Mouse (Mus musculus) embryonic facial prominence, embryonic 14.5 days (tissue): ENCODE measurements around the gene Etfb. TPM values are rescaled to one million over a fixed set of nuclear protein-coding genes. Genes with fewer than 3 reads are reported as not detected.

Experiments used
- ATAC-seq: fragments of 200-750 bp; cut with Nextera tagmentation; 2 replicates; pipeline ENCODE4 v1.8.0; 2017; ENCODE audit warnings: low read depth, moderate number of reproducible peaks, moderate TSS enrichment
- DNase-seq: peaks from one replicate; pipeline ENCODE4 v3.0.0-alpha.2; 2015; ENCODE audit warnings: low spot score
- H3K27ac ChIP-seq: fragments of 300-500 bp; sonication (generic); replicated peaks from 2 replicates; pipeline ENCODE4 v1.5.1; 2014; ENCODE audit warnings: low read depth, mild to moderate bottlenecking, low read length, moderate library complexity
- H3K27me3 ChIP-seq: fragments of 300-500 bp; sonication (generic); replicated peaks from 2 replicates; pipeline ENCODE4 v1.6.1; 2014; ENCODE audit warnings: low read length; ENCODE audit not compliant: control insufficient read depth, insufficient read depth
- H3K36me3 ChIP-seq: fragments of 300-500 bp; sonication (generic); 2 replicates; pipeline ENCODE4 v1.6.1; 2014; ENCODE audit warnings: low read length, mixed read lengths; ENCODE audit not compliant: control insufficient read depth, insufficient read depth
- H3K4me1 ChIP-seq: fragments of 300-500 bp; sonication (generic); 2 replicates; pipeline ENCODE4 v1.6.1; 2014; ENCODE audit warnings: antibody characterized with exemption, low read length; ENCODE audit not compliant: control insufficient read depth, insufficient read depth
- H3K4me2 ChIP-seq: fragments of 300-500 bp; sonication (generic); 2 replicates; pipeline ENCODE4 v1.6.1; 2014; ENCODE audit warnings: low read depth, mild to moderate bottlenecking, low read length, moderate library complexity, mixed read lengths
- H3K4me3 ChIP-seq: fragments of 300-500 bp; sonication (generic); 2 replicates; pipeline ENCODE4 v1.5.1; 2014; ENCODE audit warnings: low read depth, mild to moderate bottlenecking, low read length
- H3K9ac ChIP-seq: fragments of 300-500 bp; sonication (generic); 2 replicates; pipeline ENCODE4 v1.6.1; 2014; ENCODE audit warnings: low read depth, mild to moderate bottlenecking, low read length, moderate library complexity, mixed read lengths
- H3K9me3 ChIP-seq: fragments of 300-500 bp; sonication (generic); 2 replicates; pipeline ENCODE4 v1.6.1; 2016; ENCODE audit warnings: low read length; ENCODE audit not compliant: control insufficient read depth
- WGBS: fragments of 180-500 bp; shearing (Covaris S2); extraction: QIAGEN DNeasy Blood & Tissue Kit; methylation state at CpG from one replicate; pipeline ENCODE4 v1.1.7; 2014; 5-methylcytosine and 5-hydroxymethylcytosine counted together
- polyA plus RNA-seq: library from polyadenylated mRNA; unstranded; fragments of >200 nt; fragmentation: Nextera tagmentation; extraction: Ambion mirVana; gene quantifications from 2 replicates; pipeline ENCODE4 v1.2.1, GENCODE M21; 2014

Gene Etfb
- polyA plus RNA-seq, 1 experiment from 2014 or later = 298 TPM

DNA sequence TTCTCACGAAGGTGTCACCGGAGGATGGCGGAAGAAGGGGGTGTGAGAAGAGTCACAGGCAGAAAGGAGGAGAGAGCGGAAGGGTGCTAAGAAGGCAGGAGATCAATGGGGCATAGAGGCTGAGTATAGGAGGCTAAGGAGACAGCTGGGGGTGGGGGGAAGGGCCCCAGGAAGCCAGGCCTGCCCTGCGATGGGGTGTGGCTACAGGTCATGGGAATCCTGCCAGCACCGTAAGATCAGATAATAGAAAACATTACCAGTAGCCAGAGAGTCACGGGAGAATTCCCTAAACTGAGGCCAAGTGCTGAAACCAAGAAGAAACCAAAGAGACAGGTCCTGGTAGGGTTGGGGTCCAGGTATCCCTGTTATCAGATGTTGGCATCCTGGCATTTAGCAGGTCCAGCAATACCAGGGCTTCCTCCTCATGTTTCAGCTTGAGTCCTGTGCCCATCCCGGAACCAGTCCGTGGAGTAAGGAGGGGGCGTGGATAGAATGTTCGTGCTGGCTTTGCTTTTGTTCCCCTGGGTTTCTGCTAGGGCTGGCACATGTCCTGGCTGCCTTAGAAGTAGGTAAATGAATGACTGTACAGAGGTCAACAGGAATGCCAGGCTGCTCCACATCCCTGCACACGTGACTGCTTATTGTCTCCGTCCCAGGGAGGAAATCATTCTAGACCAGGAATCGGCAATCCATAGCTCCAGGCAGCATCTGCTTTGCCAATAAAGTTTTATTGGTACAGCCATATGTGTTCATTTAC, 9.9 kb downstream of the Etfb start:
- DNase-seq (no peak), ATAC-seq (peak; percentile 38; the same call in 1 of the 2 replicates)
- no peak overlapping the region for H3K27ac ChIP-seq
- no peaks in the 10 kb centered on the region for H3K27me3 ChIP-seq
- H3K4me2 ChIP-seq = no peak overlapping the region
- WGBS = 76% methylated on average over 14 of the region's 14 CpGs
- H3K9me3 ChIP-seq = no peaks in the 10 kb centered on the region
- no peak overlapping the region for H3K4me3 ChIP-seq
- H3K9ac ChIP-seq = no peak overlapping the region
- peaks cover 55% of the 10 kb centered on the region for H3K36me3 ChIP-seq
- H3K4me1 ChIP-seq = no peaks in the 10 kb centered on the region

DNA sequence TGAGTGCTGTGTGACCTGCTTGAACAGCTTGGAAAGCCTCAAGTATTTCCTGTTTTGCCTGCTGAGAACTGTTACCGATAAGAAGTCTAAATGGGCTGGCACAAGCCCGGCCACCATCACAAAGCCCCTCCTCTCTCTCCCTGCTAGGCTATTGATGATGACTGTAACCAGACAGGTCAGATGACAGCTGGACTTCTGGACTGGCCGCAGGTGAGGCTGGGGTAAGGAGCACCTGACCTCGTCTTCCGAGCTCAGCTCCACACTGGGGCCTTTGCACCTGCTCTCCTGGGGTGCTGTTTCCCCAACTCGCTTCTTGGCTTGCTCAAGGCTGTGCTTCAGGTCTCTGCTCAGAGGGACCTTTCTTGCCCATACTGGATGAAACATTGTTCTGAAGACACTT, 10.5 kb downstream of the Etfb start:
- ATAC-seq = no peak
- 76% methylated on average over 6 of the region's 6 CpGs for WGBS
- H3K27me3 ChIP-seq = no peaks in the 10 kb centered on the region
- no peak overlapping the region for H3K4me2 ChIP-seq
- DNase-seq = no peak
- peaks cover 55% of the 10 kb centered on the region for H3K36me3 ChIP-seq
- H3K27ac ChIP-seq = no peak overlapping the region
- no peaks in the 10 kb centered on the region for H3K9me3 ChIP-seq
- no peak overlapping the region for H3K9ac ChIP-seq
- H3K4me3 ChIP-seq = no peak overlapping the region
- H3K4me1 ChIP-seq = no peaks in the 10 kb centered on the region

DNA sequence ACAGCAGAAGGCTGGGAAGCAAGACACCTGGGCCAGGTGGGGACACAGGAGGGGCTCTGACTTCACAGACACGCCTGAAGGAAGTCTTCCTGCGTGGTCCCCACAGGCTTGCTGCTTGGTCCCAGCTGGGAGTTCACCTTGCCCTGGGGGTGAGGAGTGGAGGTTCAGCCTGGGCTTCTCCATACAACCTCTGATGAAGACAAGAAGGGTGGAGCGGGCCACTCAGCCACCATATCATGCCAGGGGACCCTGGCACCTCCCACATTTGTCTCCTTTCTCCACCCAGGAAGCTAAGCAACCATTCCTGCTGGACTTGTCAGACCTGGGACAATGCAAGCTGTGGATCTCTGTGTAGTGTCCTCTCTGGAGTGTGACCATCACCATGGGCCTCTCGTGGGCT, 19.0 kb downstream of the Etfb start, which contains the start of gene Vsig10l:
Gene Vsig10l, plus strand, starts transcription at position 301 of the 400 bp plus-strand sequence.
- Histone ChIP-seq H3K4me2 (no peak within 1 kb of the TSS), H3K27ac (no peak within 1 kb of the TSS), H3K36me3 (0 out of 2 replicates have a peak, but pooled peaks cover under 1% of the 10 kb centered on the region), H3K4me1 (no peaks in the 10 kb centered on the region), H3K4me3 (no peak within 1 kb of the TSS), H3K9ac (no peak within 1 kb of the TSS), H3K9me3 (no peaks in the 10 kb centered on the region), H3K27me3 (peaks cover 11% of the 10 kb centered on the region)
- WGBS = 64% methylated on average over 3 of the region's 4 CpGs
- ATAC-seq (no peak), DNase-seq (no peak)

DNA sequence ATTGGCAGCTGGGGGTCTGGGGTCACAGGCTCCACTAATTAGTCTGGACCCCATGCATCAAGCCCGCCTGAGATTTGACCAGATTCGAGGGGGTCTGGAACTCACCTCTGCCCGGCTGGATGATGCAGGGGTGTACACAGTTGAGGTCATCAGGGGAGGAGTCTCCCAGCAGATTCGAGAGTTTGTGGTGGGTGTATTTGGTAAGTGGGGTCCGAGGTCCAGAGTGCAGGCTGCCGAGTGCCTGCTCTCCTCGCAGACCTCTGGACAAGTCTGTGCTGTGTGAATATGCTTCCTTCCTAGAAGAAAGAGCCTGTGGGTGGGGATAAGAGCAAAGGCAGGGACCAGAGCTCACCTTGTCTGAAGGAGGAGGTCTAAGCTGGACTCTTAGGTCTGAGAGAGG, 20.1 kb downstream of the Etfb start:
- Histone ChIP-seq H3K9ac (no peak overlapping the region), H3K9me3 (no peaks in the 10 kb centered on the region), H3K27ac (no peak overlapping the region), H3K36me3 (no peaks in the 10 kb centered on the region), H3K27me3 (peaks cover 11% of the 10 kb centered on the region), H3K4me1 (no peaks in the 10 kb centered on the region), H3K4me3 (no peak overlapping the region), H3K4me2 (no peak overlapping the region)
- 84% methylated on average over 7 of the region's 7 CpGs for WGBS
- DNase-seq = no peak
- ATAC-seq = no peak

DNA sequence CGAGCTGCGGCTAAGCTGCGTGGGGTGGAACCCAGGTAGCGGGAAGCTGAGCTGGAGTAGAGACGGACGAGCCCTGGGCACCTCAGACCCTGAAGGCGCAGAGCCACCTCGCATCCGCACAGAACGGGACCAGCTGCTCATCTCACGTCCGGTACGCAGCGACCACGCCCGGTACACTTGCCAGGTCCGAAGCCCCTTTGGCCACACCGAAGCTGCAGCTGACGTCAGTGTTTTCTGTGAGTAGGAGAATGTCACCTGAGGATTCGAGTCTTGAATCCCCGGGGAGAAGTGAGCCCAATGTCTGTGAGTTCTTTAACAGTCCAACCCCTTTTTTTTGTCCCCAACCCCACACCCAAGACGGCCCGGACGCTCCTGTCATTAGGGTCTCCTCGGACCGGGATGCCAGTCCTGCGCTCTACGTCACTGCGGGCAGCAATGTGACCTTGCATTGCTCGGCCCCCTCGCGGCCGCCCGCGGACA, 21.0 kb downstream of the Etfb start:
- H3K9me3 ChIP-seq = no peaks in the 10 kb centered on the region
- H3K27me3 ChIP-seq = peaks cover 11% of the 10 kb centered on the region
- H3K4me3 ChIP-seq = peak overlapping the region; percentile 50
- WGBS = 6% methylated on average over 28 of the region's 35 CpGs
- H3K4me2 ChIP-seq = peak overlapping the region; percentile 90
- ATAC-seq = no peak
- H3K4me1 ChIP-seq = no peaks in the 10 kb centered on the region
- peak overlapping the region; percentile 61 for H3K9ac ChIP-seq
- peak; percentile 34 for DNase-seq
- H3K27ac ChIP-seq = no peak overlapping the region
- H3K36me3 ChIP-seq = no peaks in the 10 kb centered on the region

DNA sequence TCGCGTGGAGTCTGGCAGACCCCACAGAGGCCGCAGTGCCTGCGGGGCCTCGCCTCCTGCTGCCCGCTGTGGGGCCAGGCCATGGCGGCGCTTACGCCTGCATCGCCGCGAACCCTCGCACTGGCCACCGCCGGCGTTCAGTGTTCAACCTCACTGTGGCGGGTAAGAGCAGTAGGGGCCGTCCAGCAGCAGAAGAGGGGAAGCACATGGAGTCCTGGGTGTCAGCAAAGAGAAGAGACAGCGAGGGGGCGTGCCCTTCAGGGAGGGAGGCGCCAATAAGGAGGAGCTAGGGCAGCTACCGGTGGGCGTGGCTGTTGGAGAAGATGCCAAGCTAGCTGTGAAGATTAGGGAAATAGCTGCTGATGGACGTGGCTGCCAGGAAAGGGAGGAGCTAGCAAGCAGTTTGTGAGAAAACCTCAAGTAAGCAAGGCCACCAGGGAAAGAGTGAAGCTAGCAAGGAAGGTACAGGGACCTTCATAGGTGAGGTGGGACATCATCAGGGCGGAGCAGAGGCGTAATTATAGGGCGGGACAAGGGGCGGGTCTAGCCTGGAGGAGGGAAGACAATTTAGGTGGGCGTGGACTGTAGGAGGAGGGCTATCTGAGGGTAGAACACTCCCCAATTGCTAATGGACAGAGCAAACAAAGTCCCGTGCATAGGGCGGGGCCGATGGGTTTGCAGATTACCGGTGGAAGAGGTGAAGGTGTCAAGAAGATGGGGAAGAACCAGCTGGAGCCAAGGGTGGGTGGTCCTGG, 21.6 kb downstream of the Etfb start:
- DNase-seq (peak; percentile 95), ATAC-seq (peak; percentile 88)
- Histone ChIP-seq H3K27ac (no peak overlapping the region), H3K4me2 (peak overlapping the region; percentile 90), H3K4me3 (peak overlapping the region; percentile 50), H3K27me3 (peaks cover 11% of the 10 kb centered on the region), H3K9me3 (no peaks in the 10 kb centered on the region), H3K9ac (peak overlapping the region; percentile 61), H3K4me1 (no peaks in the 10 kb centered on the region), H3K36me3 (no peaks in the 10 kb centered on the region)
- WGBS = under 1% methylated on average over 33 of the region's 33 CpGs

DNA sequence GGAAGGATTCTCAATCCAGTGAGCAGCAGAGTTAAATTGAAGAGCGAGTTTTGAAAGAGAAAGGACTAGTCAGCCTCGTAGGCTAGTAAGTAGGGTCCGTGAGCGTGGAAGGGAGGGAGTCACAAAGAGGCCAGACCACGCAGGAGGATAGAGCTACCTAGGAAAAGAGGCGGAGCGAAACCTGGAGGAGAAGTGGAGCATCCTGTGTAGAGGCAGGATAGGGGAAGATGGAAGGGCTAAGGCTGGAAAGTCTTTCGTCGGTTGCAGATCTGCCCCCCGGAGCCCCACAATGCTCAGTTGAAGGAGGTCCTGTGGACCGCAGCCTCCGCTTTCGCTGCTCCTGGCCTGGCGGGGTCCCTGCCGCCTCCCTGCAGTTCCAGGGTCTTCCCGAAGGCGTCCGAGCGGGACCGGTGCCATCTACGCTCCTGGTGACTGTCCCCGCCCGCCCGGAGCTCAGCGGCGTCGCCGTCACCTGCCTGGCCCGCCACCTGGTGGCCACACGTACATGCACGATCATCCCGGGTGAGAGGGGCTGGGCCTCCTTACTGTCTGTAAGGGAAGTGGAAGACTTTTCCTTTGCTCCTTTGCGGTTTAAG, 22.3 kb downstream of the Etfb start:
- Histone ChIP-seq H3K27ac (no peak overlapping the region), H3K9ac (peak overlapping the region; percentile 55), H3K36me3 (no peaks in the 10 kb centered on the region), H3K27me3 (peaks cover 11% of the 10 kb centered on the region), H3K4me3 (peak overlapping the region; percentile 50), H3K9me3 (no peaks in the 10 kb centered on the region), H3K4me2 (peak overlapping the region; percentile 90), H3K4me1 (no peaks in the 10 kb centered on the region)
- ATAC-seq (peak; percentile 74), DNase-seq (peak; percentile 87)
- WGBS = under 1% methylated on average over 27 of the region's 33 CpGs

DNA sequence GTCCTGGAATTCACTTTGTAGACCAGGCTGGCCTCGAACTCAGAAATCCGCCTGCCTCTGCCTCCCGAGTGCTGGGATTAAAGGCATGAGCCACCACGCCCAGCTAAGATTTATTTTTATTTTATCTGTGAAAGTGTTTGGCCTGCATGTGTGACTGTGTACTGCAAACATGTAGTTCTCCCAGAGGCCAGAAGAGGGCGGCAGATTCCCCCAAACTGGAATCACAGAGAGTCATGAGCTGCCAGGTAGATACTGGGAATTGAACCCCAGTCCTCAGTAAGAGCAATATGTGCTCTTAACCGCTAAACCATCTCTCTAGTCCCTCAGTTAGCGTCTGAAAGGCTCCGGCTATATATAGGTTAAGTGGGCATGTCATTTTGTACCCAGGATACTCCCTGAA, 26.5 kb downstream of the Etfb start:
- no peak for ATAC-seq
- H3K4me3 ChIP-seq = no peak overlapping the region
- H3K4me2 ChIP-seq = no peak overlapping the region
- peaks cover under 1% of the 10 kb centered on the region; the same call in 1 of the 2 replicates for H3K27me3 ChIP-seq
- DNase-seq = no peak
- H3K27ac ChIP-seq = no peak overlapping the region
- no peak overlapping the region for H3K9ac ChIP-seq
- no peaks in the 10 kb centered on the region for H3K4me1 ChIP-seq
- 38% methylated on average over 8 of the region's 8 CpGs for WGBS
- H3K9me3 ChIP-seq = no peaks in the 10 kb centered on the region
- no peaks in the 10 kb centered on the region for H3K36me3 ChIP-seq
